Mouse (Mus musculus) telencephalon, adult 2 months (tissue): ENCODE measurements around the gene Ccl28.
"Not testable (repeated sequence)": the region's sequence is repeated elsewhere in the genome, so short reads cannot be mapped to it uniquely, and the experiment has no call there.

Experiments used
- DNase-seq: peaks from one replicate; pipeline ENCODE4 v3.0.0-alpha.2; 2011; ENCODE audit warnings: low read depth, low spot score

Gene Ccl28

GRCm38 (mm10) chr13:119648891-119649698, 25.5 kb downstream of the Ccl28 start:
- peak; percentile 93 for DNase-seq

- DNase-seq = no peak
Observed at GRCm38 (mm10) chr13:119649699-119650046, 26.1 kb downstream of the Ccl28 start.

GRCm38 (mm10) chr13:119654734-119655133, 31.1 kb downstream of the Ccl28 start:
- DNase-seq = peak; percentile 67

- DNase-seq = no peak
Observed at GRCm38 (mm10) chr13:119656246-119656645, 32.6 kb downstream of the Ccl28 start.

GRCm38 (mm10) chr13:119656846-119657416, 33.3 kb downstream of the Ccl28 start:
- no peak for DNase-seq

GRCm38 (mm10) chr13:119661420-119661819, 37.8 kb downstream of the Ccl28 start:
- DNase-seq = not testable (repeated sequence)

- DNase-seq = no peak
Observed at GRCm38 (mm10) chr13:119678794-119679193, 55.2 kb downstream of the Ccl28 start.

GRCm38 (mm10) chr13:119679721-119680120, 56.1 kb downstream of the Ccl28 start:
- DNase-seq = no peak

- no peak for DNase-seq
Observed at GRCm38 (mm10) chr13:119681161-119681560, 57.5 kb downstream of the Ccl28 start.

GRCm38 (mm10) chr13:119684416-119685177, 61.0 kb downstream of the Ccl28 start:
- DNase-seq = no peak

GRCm38 (mm10) chr13:119689709-119690038, 66.1 kb downstream of the Ccl28 start:
- no peak for DNase-seq

- peak; percentile 100 for DNase-seq
Observed at GRCm38 (mm10) chr13:119690039-119690728, 66.6 kb downstream of the Ccl28 start, which contains the start of gene Hmgcs1. Hmgcs1 (plus strand) TSS chr13:119690379.

GRCm38 (mm10) chr13:119690876-119691620, 67.4 kb downstream of the Ccl28 start:
- no peak for DNase-seq

- not testable (repeated sequence) for DNase-seq
Observed at GRCm38 (mm10) chr13:119691958-119692357, 68.3 kb downstream of the Ccl28 start.

GRCm38 (mm10) chr13:119695676-119696075, 72.1 kb downstream of the Ccl28 start:
- DNase-seq = no peak

- DNase-seq = no peak
Observed at GRCm38 (mm10) chr13:119696496-119696895, 72.9 kb downstream of the Ccl28 start.

- no peak for DNase-seq
Observed at GRCm38 (mm10) chr13:119698436-119698835, 74.8 kb downstream of the Ccl28 start.
